Mouse (Mus musculus) stomach, postnatal 0 days (tissue): Measurements from ENCODE around the gene Plekhd1.

Experiments
- CTCF ChIP-seq: IDR thresholded peaks from 2 replicates; pipeline ENCODE4 v1.5.1; 2016; ENCODE audit warnings: antibody characterized with exemption, low read depth, mild to moderate bottlenecking, moderate library complexity
- EP300 ChIP-seq: optimal IDR thresholded peaks from 2 replicates; pipeline ENCODE3; 2016; ENCODE audit warnings: antibody characterized with exemption

DNA sequence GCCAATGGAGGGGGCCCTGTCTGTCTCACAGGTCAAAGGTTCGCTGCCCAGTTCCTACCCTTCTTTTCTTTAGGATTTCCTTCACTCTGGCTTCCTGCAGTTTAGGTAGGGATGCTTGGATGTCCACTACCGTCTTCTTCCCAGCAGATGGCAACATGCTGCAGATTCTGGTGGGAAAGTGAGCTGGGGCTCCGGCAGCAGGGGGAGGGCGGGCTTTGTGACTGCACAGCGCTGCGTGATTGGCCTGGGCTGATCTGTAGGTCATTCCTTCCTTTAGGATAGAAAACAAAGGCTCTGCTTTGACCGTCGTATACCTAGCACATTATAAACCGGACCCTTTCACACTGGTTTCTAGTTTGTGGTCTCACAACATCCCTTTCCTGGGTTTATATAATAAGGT lies 38.2 kb downstream of the Plekhd1 start:
- TF ChIP-seq CTCF (peak; percentile 90), EP300 (no peak)
